Mouse (Mus musculus) olfactory bulb, adult 2 months (tissue): ENCODE data around the gene Tcf7l1. TPM values are rescaled to one million over a fixed set of nuclear protein-coding genes. Genes with fewer than 3 reads are reported as not detected.

ENCODE experiments used
- H3K27ac ChIP-seq: fragments of 200-500 bp; 2 replicates; pipeline ENCODE4 v1.5.1; 2012; ENCODE audit warnings: low read depth, low read length; ENCODE audit not compliant: insufficient read depth
- H3K4me1 ChIP-seq: fragments of 200-500 bp; 2 replicates; pipeline ENCODE4 v1.6.1; 2012; ENCODE audit warnings: low read length; ENCODE audit not compliant: control insufficient read depth, insufficient read depth
- H3K4me3 ChIP-seq: fragments of 200-500 bp; 2 replicates; pipeline ENCODE4 v1.5.1; 2012; ENCODE audit warnings: mild to moderate bottlenecking, low read depth, low read length, moderate library complexity; ENCODE audit not compliant: insufficient read depth
- CTCF ChIP-seq: fragments of 200-500 bp; IDR thresholded peaks from 2 replicates; pipeline ENCODE4 v1.5.1; 2012; ENCODE audit warnings: low read depth, mild to moderate bottlenecking, low read length, moderate library complexity; ENCODE audit not compliant: insufficient read depth
- POLR2A ChIP-seq: fragments of 200-500 bp; IDR thresholded peaks from 2 replicates; pipeline ENCODE4 v1.6.1; 2012; ENCODE audit warnings: mild to moderate bottlenecking, low read depth, low read length, moderate library complexity; ENCODE audit not compliant: insufficient read depth
- WGBS: fragments of 180-500 bp; shearing (Covaris S2); methylation state at CpG from one replicate; pipeline ENCODE4 v1.1.7; 2018; 5-methylcytosine and 5-hydroxymethylcytosine counted together
- polyA plus RNA-seq: library from polyadenylated mRNA; stranded (reverse); fragments of >200 nt; gene quantifications from 2 replicates; pipeline ENCODE4 v1.2.4, GENCODE M21; 2012; ENCODE audit warnings: low replicate concordance; ENCODE audit not compliant: missing spikeins, insufficient read depth, insufficient read length

The Tcf7l1 gene
- polyA plus RNA-seq, 1 experiment, result not detected

- H3K27ac ChIP-seq, result no peak overlapping the region
- no peak for TF ChIP-seq CTCF
- TF ChIP-seq POLR2A, result no peak
- WGBS, result 92% methylated on average over 15 of the region's 15 CpGs
- peaks cover 9% of the 10 kb centered on the region for H3K4me1 ChIP-seq
- no peak overlapping the region for H3K4me3 ChIP-seq
Measured at GRCm38 (mm10) chr6:72752824-72753223, 36.2 kb downstream of the Tcf7l1 start.

- no peak overlapping the region for H3K4me3 ChIP-seq
- TF ChIP-seq CTCF, result no peak
- no peak for TF ChIP-seq POLR2A
- H3K27ac ChIP-seq, result no peak overlapping the region
- H3K4me1 ChIP-seq, result peaks cover 9% of the 10 kb centered on the region
- WGBS, result 94% methylated on average over 1 of the region's 1 CpGs
Measured at GRCm38 (mm10) chr6:72751210-72751609, 37.8 kb downstream of the Tcf7l1 start.

GRCm38 (mm10) chr6:72748882-72749437 lies 40.1 kb downstream of the Tcf7l1 start:
- WGBS, result 54% methylated on average over 5 of the region's 5 CpGs
- no peak overlapping the region for H3K27ac ChIP-seq
- TF ChIP-seq CTCF, result no peak
- no peak for TF ChIP-seq POLR2A
- H3K4me1 ChIP-seq, result peaks cover 3% of the 10 kb centered on the region; the same call in 1 of the 2 replicates
- H3K4me3 ChIP-seq, result no peak overlapping the region

GRCm38 (mm10) chr6:72748421-72748820 lies 40.6 kb downstream of the Tcf7l1 start:
- TF ChIP-seq POLR2A (no peak), CTCF (no peak)
- Histone ChIP-seq H3K4me1 (no peaks in the 10 kb centered on the region), H3K4me3 (no peak overlapping the region), H3K27ac (no peak overlapping the region)
- 48% methylated on average over 2 of the region's 2 CpGs for WGBS

- 88% methylated on average over 11 of the region's 11 CpGs for WGBS
- Histone ChIP-seq H3K27ac (no peak overlapping the region), H3K4me1 (no peaks in the 10 kb centered on the region), H3K4me3 (no peak overlapping the region)
- TF ChIP-seq POLR2A (no peak), CTCF (no peak)
Measured at GRCm38 (mm10) chr6:72747814-72748213, 41.2 kb downstream of the Tcf7l1 start.

GRCm38 (mm10) chr6:72747156-72747555 lies 41.9 kb downstream of the Tcf7l1 start:
- Histone ChIP-seq H3K27ac (no peak overlapping the region), H3K4me3 (no peak overlapping the region), H3K4me1 (no peaks in the 10 kb centered on the region)
- TF ChIP-seq POLR2A (no peak), CTCF (no peak)
- 91% methylated on average over 4 of the region's 4 CpGs for WGBS

GRCm38 (mm10) chr6:72745781-72746180 lies 43.3 kb downstream of the Tcf7l1 start:
- no peak overlapping the region for H3K27ac ChIP-seq
- TF ChIP-seq CTCF, result no peak
- no peak for TF ChIP-seq POLR2A
- H3K4me3 ChIP-seq, result no peak overlapping the region
- peaks cover 3% of the 10 kb centered on the region for H3K4me1 ChIP-seq
- whole genome bisulfite sequencing, result 86% methylated on average over 12 of the region's 12 CpGs

- 46% methylated on average over 10 of the region's 10 CpGs for WGBS
- Histone ChIP-seq H3K4me3 (no peak overlapping the region), H3K4me1 (peaks cover 7% of the 10 kb centered on the region), H3K27ac (no peak overlapping the region)
- TF ChIP-seq POLR2A (no peak), CTCF (no peak)
Measured at GRCm38 (mm10) chr6:72744144-72744800, 44.8 kb downstream of the Tcf7l1 start.

- peaks cover 7% of the 10 kb centered on the region for H3K4me1 ChIP-seq
- TF ChIP-seq CTCF (no peak), POLR2A (no peak)
- WGBS, result 44% methylated on average over 3 of the region's 3 CpGs
Measured at GRCm38 (mm10) chr6:72743624-72744041, 45.4 kb downstream of the Tcf7l1 start.

GRCm38 (mm10) chr6:72742331-72742730 lies 46.7 kb downstream of the Tcf7l1 start:
- H3K4me1 ChIP-seq, result peaks cover 7% of the 10 kb centered on the region
- no peak overlapping the region for H3K27ac ChIP-seq
- 83% methylated on average over 7 of the region's 7 CpGs for WGBS
- H3K4me3 ChIP-seq, result no peak overlapping the region
- TF ChIP-seq POLR2A (no peak), CTCF (no peak)

More at GRCm38 (mm10) chr6:72743624-72744041, 45.4 kb downstream of the Tcf7l1 start:
- no peak overlapping the region for H3K4me3 ChIP-seq
- H3K27ac ChIP-seq, result no peak overlapping the region
